Mouse (Mus musculus) left cerebral cortex, postnatal 4 days (tissue): ENCODE measurements around the gene Ptprn2. TPM values are rescaled to one million over a fixed set of nuclear protein-coding genes. Genes with fewer than 3 reads are reported as not detected.

ENCODE experiments used
- microRNA-seq: library from miRNA; unstranded; fragments of <30 nt; microRNA quantifications from one replicate; pipeline ENCODE4 v1.2.0, GENCODE M21; 2022
- total RNA-seq, 2 experiments: library from RNA; stranded (reverse); gene quantifications; 2 replicates each; pipeline ENCODE4 v1.2.3; 2021

The Ptprn2 gene
- total RNA-seq, 2 experiments from 2014 or later: 172 to 180 TPM

Small RNAs within 50 kb of the gene (microRNA-seq; reads per million reads assigned to microRNA genes)
- 75.3 reads per million, percentile 48 among the genes with 10 or more reads in this experiment for gene Mir153

Other genes with a start within 250 kb of the Ptprn2 start
- gene Wdr60, start 222.7 kb upstream of the Ptprn2 start, total RNA-seq: 10 to 100 TPM; 16.6 to 19.4 TPM
- not detected for gene Gm11027, start 210.3 kb upstream of the Ptprn2 start, total RNA-seq
- 10 to 100 TPM; 52.5 to 72.2 TPM for gene Esyt2, start 204.5 kb upstream of the Ptprn2 start, total RNA-seq
- gene Ncapg2, start 80.3 kb upstream of the Ptprn2 start, total RNA-seq: 10 to 100 TPM in 1 of 2 experiments, 1 to 10 TPM in 1; 9.9 to 12.1 TPM